Mouse (Mus musculus) testis, postnatal 10 days (tissue): Measurements from ENCODE around the gene Tefm.
"Not testable (repeated sequence)": the region's sequence is repeated elsewhere in the genome, so short reads cannot be mapped to it uniquely, and the experiment has no call there.

Source experiments
- DNase-seq: peaks from one replicate; pipeline ENCODE4 v3.0.0; 2021; ENCODE audit warnings: low spot score

The Tefm gene

DNA sequence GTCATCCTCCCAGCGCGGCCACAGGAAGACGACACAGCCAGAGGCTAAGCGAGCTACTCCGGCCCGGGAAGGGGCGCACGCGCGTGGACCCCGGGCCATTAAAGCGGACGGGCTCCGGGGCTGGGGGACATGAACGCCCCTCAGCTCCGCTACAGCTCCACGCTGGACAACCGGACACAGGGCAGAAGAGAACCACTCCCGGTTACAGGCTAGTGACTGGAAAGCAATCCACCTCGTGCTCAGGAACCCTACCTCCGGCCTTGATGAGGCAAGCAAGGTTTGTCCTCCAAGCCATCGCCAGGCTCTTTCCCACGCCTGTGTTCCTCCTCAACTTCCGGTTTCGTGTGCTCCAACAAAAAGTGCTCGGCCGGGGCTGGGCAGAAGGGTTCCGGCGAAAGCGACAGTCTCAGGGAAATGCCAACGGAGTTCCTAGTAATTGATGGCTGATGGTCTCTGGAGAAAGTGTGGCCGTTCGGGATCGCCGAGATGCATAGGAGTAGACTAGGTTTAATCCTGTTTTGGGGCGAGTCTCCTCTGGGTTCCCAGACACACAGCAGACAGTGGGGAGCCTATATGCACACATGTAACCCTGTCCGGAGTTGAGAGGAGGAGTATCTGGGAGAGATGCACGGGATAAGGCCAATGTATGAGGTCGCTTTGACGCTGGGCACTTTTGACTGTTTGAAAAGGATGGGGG is at the start of gene Tefm:
Gene Tefm (minus strand): TSS at position 351 of the 697 bp plus-strand sequence.
- peak; percentile 87 for DNase-seq

DNA sequence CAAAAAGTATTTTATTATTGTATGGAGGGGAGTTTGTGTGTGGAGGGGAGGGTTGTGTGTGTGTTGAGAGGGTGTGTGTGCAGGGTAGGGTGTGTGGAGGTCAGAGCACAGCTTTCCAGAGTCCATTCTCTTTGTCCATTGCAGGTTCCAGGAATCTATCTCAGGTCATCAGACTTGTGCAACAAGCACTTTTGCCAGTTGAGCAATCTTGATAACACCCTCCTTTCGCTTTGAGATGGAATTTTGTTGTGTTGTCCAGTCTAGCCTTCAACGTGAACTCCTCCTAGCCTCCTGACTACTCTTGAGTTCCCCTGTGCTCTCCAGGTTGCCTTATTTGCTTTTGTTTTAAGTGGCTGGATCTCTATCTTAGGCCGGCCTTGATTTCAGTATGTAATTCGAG is 48.3 kb upstream of the Tefm start:
- no peak for DNase-seq

DNA sequence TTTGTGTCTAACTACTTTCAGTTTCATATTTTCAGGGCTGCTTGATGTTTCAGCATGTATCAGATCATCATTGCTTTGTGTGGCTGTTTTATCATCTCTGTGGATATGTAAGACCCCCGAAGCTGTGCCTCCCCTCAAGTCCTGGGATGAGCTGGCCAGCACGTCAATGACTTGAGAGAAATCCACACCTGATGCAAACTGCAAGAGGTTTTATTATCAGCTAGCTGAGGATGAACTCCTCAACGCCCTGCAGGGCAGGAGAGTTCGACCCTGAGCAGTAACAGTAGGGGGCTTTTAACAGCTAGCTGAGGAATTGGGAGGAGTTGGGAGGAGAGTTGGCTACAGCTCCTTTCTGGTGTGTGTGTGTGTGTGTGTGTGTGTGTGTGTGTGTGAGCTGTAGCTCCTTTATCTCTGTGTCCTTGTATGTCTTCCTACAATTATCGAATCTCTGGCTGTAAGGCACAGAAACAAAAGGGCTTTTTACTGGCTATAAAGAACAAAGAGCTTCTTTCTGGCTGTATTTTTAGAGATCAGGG is 43.5 kb upstream of the Tefm start:
- DNase-seq: peak; percentile 54

DNA sequence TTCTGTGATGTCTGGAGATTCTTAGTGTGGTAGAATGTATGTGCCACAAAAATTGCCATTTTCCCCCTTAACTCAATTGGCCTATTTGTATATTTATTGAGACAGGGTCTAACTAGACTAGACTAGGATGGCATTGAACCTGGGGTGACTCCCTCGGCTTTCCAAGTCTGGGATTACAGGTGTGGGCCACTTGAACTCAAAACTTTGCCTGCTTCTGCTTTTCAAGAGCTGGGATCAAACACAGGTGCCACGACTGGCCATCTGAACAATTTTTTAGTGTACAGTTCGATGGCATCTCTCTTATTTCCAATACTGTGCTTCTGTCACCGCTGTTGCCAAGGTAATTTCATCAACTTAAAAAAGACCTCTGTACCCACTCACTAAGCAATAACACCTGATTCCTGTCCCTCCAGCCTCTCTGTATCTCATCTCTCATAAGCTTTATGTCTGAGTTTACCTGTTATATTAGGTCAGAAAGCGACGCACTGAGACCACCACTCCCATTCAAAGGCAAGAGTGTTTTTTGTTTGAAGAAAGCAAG is 42.6 kb upstream of the Tefm start:
- DNase-seq: no peak

DNA sequence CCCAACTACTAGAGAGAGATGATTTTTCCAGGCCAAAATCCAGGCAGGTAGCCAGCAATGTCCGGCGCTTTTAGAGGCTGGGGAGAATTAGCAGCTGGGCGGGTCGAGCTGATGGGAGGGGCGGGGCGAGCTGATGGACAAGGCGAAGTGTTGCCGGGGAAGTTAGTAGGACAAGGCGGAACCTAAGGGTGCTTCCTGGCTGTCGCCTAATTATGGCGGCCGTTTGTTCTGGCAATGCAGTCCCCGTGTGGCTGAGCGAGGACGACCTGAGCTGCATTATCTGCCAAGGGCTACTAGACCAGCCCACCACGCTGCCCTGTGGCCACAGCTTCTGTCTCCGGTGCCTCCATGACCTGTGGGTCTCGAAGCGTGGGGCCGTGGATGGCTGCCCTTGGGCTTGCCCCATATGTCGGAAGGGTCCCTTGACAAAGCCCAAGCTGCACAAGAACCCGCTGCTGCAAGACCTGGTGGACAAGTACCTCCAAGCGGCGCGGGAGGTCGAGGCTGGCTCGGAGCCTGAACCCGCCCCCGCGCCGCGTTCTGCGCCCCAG is 41.8 kb upstream of the Tefm start, which contains the start of gene Rnf135:
Gene Rnf135 (plus strand): TSS at position 147 of the 551 bp plus-strand sequence.
- peak; percentile 98 for DNase-seq

DNA sequence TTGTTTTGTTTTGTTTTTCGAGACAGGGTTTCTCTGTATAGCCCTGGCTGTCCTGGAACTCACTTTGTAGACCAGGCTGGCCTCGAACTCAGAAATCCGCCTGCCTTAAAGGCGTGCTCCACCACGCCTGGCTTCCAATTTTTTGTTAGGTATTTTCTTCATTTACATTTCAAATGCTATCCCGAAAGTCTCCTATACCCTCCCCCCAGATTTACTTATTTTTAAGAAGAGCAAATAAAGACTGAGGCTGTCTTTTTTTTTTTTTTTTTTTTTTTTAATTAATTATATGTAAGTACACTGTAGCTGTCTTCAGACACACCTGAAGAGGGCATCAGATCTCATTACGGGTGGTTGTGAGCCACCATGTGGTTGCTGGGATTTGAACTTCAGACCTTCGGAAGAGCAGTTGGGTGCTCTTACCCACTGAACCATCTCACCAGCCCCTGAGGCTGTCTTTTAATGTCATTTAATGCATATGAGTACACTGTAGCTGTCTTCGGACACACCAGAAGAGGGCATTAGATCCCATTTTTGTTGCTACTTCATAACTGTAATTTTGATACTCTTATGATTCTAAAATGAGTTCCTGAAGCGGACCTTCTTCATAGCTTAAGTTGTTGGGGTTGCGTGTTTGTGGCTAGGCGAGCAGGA is 41.2 kb upstream of the Tefm start:
- not testable (repeated sequence) for DNase-seq

DNA sequence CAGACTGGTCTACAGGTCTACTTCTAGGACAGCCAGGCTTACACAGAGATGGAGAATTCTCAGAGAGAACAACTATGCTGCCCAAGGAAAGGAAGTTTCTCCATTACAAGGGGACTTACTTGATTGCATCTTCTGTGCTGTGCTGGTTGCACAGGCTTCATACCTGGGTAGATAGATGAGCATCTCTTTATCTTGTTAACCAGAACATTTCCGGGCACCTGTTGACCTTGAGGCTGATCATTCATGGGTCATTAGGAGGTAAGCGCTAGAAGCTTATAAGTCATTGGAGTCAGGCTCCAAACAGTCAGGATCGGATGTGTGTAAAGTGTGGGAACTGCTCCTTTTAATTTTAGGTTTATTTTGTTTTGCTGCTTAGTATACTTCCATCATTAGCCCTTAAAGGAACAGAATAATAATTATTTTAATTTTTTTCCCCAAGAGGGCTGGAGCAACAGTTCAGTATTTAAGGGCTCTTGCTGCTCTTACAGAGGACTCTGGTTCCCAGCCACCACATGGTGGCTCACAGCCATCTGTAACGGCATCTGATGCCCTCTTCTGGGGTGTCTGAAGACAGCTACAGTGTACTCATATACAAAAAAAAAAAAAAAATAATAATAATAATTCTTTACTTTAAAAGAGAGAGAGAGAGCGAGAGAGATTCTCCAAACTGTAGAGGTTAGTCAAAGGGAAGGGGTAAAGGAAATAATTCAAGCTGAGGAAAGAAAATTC is 39.2 kb upstream of the Tefm start:
- DNase-seq: no peak

DNA sequence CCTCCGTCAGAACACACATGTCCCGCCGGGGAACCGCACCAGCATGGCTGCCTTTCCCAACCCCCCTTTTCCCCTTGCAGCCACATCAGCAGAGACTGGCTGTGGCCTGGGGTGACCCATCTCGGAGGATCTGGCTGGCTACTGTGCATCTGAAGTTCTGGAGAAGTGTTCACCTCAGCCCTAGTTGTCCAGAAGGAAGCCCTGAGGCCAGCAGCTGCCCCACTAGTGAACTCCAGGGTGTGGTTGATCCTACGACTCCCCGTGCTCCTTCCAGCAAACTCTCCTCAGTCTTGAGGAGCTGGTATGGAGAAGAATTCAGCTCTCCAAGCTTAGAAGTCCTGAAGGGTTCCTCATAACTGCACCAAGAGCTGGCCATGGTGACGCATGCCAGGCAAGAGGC is 36.3 kb upstream of the Tefm start:
- DNase-seq: no peak

DNA sequence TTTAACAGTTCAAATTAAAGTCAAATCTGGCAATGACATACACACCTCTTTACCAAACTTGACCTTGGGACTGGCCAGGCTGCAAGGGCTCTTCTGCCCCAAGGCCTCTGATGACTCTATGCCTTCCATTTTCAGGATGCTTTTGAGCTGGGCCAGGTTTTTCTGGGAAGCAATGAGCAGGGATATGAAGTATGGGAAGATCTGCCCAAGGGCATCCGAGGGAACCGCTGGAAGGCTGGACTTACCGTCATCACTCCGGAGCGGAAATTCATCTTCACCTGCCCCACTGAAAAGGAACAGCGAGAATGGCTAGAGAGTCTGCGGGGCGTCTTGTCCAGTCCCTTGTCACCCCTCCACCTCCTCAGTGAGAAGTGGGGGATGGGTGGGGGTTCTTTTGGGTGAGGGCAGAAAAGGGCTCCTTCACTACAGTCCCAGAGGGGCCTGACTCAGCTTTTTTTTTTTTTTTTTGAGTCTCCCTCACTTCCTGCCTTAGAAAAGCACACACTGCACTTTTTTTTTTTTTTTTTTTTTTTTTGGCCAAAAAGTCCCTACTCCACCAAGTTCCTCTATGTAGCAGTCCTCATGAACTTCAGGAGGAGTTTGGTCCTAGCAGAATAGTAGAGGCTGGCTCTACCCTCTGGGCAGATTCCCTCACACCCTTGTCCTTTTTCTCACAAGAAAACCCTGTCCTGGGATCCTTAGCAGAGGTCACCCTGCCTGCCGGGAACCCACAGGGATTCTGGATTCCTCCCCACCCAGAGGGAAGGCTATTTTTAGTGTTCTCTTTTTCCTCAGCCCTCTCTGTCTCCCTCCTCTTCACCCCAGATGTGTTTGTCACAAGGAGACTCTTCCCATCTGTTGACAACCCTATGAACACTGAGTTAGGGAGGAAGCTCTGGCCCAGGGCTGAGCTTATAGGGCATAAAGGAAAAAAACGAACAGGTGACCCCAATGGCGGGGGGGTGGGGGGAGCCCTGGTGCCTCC is 35.2 kb upstream of the Tefm start:
- peak; percentile 57 for DNase-seq

DNA sequence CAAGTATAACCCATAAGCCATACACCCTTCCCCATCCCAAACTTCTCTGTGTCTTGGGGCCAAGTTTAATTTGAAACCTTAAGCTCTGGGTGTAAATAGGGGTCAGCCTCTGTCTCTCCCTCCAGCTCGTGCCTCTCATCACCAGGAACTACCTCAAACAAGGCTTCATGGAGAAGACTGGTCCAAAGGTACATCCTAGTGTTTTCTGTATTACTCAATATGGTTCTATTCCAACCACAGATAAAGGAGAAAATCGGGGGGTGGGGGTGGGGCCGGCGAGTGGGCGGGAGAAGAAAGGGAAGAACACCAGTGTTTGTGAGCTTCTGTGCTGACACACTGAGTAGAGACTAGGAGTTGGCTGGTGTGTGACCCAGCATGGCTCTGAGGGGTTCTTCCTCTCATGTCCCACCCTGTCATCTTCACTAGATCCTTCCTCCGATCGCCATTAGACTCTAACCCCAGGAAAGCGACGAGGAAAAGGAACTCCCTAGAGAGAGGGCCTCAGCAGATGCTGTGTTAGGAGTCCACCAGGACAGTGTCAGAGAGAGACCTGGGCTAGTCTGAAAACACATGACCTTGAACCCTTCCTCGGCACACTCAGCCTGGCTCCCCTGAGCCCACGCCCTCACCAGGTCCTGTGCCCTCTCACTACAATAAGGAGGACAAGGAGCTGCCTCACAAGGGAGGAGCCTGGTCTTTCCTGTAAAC is 32.1 kb upstream of the Tefm start:
- DNase-seq: no peak

DNA sequence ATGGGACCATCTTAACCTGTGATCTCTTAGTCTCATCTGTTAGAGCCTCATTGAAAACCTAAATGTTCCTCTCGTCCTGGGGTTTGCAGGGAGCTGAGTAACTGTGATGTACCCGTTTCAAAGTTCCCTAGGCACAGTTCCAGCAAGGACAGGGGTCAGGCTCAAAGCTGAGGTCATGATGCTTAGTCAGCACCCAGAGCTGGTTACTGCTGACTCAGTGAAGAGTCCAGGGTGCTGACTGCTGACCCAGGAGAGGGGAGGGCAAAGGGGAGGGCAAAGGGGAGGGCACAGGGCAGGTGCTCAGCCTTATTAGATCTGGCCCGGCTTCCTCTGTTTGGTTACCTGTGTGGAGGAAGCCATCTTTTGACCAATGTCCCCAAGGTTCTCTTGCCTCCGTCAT is 29.9 kb upstream of the Tefm start:
- no peak for DNase-seq

DNA sequence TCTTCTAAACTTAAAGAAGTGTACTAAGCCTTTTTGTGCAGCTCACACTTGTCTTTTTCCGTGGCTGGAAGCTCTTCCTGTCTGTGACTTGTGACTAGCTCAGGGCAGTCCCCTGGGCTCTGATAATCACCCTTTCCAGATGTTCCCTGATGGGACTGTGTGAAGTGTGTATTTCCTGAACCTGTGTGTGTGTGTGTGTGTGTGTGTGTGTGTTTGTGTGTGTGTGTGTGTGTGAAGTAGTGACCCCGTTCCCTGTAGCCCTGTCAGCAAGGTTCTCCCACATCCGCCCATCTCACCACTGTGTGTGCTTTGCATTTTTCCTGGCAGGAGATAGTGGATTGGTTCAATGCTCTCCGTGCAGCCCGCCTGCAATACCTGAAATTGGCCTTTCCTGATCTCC is 28.4 kb upstream of the Tefm start:
- DNase-seq: no peak

DNA sequence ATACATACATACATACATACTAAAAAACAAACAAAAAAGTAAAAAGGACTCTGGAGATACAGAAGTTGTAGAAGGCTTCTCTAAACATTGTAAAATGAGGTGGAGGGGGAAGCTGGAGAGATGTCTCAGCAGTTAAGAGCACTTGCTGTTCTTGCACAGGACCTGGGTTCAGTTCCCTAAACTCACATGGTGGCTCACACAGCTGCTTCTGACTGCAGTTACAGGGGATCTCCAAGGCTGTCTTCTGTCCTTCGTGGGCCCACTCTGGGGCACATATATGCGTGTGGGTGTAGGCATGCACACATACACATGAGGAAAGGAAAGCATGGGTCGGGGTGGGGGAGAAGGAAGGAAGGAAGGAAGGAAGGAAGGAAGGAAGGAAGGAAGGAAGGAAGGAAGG is 27.7 kb upstream of the Tefm start:
- no peak for DNase-seq

DNA sequence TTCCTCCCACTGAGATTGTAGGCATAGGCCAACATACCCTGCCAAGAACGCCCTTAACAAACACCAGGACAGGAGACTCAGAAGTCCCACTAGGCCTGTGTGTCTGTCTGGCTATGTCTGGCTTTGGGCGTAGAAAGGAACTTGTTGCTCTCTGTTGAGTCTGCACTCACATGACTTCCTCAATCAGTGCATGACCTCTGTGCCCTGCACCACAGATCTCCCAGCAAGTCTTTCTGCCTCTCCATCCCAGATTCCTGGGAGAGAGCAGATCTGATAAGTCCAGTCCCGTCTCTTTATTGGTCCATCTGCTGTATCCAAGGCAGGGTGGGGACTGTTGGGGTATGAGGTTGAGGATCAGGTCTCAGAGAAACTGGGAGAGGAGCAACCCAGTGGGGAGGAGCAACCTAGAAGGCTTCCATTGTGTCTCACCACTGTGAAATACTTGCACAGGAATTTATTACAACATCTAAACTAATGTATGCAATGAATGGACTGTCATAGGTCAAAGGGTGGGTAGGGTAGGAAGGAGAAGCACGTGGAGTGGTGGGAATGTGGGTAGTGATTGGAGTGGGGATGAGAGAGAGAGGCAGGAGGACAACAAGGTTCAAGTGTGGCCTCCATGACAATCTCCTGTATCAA is 26.8 kb upstream of the Tefm start:
- no peak for DNase-seq

DNA sequence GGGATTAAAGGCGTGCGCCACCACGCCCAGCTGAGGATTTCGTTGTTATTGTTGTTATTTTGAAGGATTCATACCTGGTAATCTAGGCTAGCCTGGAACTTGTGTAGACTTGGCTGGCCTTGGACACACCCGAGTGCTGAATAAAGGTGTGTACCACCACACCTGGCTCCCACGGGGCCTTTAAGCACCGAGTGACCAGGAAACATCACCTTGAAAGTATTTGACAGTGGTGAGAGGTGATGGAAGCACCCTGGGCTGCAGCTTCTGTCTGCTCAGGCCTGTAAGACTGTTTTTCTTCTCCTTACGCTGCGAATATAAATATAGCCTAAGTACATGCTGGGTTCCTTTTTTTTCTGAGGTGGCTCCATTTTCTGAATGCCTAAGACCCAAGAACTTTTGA is 26.1 kb upstream of the Tefm start:
- DNase-seq: no peak

DNA sequence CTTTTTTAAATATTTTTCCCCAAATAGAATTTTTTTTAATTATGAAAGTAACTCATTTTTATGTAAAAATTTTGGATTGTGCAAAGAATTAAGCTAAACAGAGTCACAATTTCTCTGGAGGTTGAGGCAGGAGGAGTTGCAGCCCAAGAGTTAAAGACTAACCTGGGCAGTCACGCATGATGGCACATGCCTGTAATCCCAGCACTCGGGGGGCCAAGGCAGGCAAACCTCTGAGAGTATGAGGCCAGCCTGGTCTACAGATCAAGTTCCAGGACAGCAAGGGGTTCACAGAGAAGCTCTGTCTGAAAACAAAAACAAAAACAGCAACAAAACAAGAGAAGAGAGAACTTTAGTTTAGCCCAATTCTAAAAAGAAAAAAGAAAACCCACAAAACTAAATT is 22.2 kb upstream of the Tefm start:
- DNase-seq: no peak

DNA sequence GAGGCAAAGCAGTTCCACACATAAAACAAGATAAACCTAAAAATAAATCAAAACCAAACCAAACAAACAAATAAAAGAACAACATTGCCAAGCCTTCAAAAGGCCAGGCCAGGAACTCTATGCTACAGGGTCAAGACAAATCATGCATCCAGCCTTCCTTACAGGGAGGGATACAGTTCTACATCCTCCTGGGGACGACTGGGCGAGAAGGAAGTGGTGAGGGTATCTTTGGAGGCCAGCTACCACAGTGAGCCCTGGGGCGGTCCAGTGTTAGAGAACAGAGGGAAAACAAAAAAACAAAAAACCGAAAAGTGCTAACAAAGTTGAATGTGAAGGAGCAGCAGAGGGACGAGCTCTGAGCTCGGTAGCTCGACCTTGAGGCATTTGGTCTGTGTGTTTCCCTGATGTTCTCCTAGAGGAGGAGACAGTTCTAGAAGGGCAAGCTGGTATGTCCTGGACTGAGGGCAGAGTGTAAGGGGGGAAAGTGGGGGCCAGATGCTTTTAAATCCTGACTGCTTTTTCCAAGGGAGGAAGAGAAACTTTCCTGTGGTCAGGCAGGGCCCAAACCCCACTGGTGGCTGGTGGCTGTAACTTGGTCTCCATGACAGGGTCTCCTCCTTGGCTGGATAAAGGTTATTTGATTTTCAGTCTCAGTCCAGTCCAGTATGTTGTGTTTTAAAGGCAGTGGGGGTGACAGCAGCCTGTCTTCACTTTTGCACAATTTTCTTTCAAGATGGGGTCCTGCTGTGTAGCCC is 21.6 kb upstream of the Tefm start:
- DNase-seq: no peak

DNA sequence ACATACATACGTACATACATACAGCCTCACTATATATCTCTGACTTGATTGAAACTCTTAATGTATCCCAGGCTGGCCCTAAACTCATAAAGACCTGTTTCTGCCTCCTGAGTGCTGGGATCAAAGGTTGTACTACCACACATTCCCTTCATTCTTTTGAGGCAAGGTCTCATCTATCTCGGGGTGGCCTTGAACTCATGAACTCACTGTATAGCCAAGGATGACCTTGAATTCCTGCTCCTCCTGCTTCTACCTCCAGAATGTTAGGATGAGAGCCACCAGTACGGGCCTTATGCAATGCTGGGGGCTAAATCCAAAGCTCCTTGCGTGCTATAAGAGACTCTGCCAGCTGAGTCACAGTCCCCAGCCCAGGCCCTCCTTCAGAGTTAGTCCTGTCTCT is 19.1 kb upstream of the Tefm start:
- no peak for DNase-seq

DNA sequence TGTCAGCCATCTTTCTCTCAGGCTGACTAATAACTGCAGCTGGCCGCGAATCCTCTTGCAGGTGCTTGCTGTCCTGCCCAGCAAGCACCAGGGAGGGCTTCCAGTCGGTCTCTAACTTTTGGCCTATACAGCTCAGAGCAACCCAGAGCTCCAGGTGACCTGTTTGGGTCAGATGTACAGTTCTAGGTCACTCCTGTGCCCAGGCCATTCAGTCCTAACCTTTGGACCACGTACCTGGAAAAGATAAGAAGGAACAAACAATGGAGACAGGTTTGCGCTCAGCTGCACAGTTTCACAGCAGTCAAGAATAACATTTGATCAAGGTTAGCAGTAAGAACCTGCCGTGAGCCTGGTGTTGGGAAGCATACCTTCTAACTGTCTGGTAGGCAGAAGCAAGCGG is 17.0 kb upstream of the Tefm start:
- DNase-seq: no peak
